Mouse (Mus musculus) E14TG2a.4 (cell line): ENCODE measurements around the gene Fn1.

Source experiments
- CTCF ChIP-seq: conservative IDR thresholded peaks from 2 replicates; pipeline ENCODE4 v1.5.1; 2014; ENCODE audit warnings: low read length
- NANOG ChIP-seq: IDR thresholded peaks from 2 replicates; pipeline ENCODE4 v1.6.1; 2014; ENCODE audit warnings: borderline replicate concordance, low read length, mixed read lengths

GRCm38 (mm10) chr1:71583900-71584299, 69.1 kb downstream of the Fn1 start:
- TF ChIP-seq CTCF, result no peak
- no peak for TF ChIP-seq NANOG
